Mouse (Mus musculus) cerebellum, adult 18-20 months (tissue): Measurements from ENCODE around the gene Magi1.

ENCODE experiments used
- DNase-seq, 2 experiments: peaks; one replicate each; pipeline ENCODE4 v3.0.0; 2021

The Magi1 gene

GRCm38 (mm10) chr6:94200910-94201309 lies 82.8 kb downstream of the Magi1 start:
- no peak for DNase-seq

DNA sequence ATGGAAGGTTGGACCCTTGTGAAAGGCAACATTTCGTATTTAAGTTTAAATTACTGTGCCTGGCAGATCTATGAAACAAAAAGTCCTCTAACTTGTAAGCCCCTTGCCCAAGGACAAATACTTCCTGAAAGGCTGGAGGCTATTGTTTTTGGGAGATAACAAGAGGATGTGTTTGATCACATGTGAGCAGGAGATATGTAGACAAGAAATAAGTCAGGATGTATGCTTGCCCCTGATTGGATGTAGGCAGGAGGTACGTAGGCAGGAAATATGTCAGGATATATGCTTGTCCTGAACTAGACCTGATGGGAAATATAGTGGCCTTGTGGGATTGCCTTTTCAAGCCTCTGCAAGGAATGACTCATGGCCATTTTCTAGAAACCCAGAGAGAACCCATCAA lies 84.0 kb downstream of the Magi1 start:
- DNase-seq = no peak

DNA sequence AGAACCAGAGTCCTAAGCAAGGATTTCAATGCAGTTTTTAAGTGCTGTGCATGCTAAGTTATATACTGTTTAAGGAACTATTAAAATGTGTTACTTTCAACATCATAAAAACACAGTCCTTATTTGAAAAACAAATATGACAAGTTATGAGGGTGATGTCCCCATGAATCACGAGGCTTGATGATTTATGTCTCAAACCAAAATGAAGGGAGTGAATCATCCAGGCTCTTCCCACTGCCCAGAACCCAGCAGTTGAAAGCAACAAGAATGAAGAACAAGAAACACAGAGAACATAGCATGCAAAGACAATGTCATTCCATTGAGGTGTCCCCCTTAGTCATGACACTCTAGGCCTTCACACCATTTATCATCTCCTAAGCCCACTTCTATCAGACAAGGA lies 85.9 kb downstream of the Magi1 start:
- no peak for DNase-seq

DNA sequence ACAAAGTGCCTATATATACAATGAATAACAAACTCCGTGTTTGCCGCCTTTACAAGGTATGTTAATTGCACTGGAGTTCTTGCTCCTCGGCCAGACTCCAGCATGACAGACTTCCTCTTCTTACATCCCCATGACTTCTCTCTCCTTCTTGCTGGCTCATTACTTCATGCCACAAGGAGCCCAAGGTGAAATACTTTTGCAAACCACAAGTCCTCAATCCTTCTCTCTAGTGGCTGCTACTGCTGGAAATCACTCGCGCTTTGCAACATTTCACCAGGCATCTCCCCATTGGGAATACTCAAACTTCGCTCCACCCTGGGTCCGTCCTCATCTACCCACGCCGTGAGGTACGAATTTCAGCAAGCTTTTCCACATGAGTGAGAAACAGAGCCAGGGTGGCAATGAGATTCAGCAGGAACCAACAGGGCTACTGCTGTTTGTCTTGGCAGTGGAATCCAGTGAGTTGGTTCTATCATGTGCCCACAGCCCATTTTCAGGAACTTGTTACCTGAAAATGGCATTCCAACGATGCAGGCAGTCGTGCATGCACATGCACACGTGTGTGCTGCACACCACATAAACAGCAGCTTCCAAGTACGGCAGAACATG lies 88.3 kb downstream of the Magi1 start:
- no peak for DNase-seq

- no peak for DNase-seq
Observed at GRCm38 (mm10) chr6:94190830-94191229, 92.9 kb downstream of the Magi1 start.

DNA sequence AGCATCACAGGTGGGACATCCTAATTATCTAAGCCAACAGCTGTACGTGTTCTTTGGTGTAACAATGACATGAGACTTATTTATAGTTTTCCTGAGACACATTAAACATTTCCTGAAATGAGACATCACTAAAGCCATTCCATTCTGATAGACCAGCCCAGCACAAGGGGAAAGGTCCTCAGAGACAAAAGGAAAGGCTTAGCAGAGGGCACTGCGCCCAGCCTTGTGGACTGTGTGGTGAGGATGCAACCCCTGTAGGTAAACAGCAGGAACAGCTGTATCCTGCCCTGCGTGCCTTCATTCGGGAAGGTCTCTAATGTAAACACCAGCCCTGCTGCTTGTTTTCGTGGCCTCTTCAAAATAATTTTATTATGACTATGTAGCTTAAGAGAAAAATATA lies 94.3 kb downstream of the Magi1 start:
- DNase-seq = no peak

DNA sequence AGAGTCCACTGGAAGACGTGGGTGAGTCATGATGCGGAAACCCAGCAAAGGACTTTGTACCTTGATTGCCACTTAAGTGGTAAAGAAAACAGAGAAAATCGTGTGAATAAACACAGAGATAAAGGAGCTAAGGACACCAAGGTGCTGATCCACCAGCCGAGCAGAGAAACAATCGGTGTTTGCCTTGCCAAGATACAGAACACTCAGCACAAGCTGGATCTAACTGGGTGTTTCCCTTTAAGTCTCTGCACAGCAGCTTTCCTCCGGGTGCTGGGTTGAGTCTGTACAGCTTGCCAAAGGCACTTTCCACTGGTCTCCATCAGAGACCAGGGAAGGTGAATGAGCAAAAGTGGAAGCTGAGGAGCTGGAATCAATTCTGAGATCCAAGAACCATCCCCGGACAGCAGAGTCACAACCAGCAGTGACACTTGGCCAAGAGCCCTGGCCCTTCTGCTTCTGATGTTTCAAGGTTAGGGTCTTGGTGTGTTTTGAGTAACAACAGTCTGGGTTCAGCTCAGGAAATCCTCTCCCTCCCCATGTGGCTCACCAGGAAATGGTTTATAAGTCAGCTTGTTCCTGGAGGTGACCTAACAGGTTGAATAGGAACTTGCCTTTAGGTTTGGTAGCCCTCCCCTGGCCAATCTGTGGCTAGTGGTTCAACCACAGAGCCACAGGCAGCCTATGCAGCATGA lies 96.9 kb downstream of the Magi1 start:
- DNase-seq = no peak

DNA sequence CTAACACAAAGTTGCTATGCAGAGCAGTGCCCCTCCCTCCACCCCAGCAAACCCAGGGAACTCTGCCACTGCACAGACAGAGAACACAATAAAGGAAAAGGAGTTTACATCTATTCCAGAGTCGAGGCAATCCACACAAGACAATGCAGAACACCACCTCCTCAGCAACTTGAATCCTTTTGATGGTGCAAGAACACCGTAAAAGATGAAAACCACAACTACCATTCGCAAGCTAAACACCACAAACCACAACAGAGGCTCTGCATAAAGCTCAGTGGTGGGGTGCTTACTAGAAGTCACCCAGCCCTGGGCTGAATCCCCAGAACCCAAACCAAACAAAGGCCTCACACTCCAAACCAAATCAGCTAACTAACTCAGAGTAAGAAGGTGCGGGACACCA lies 99.4 kb downstream of the Magi1 start:
- DNase-seq = no peak

GRCm38 (mm10) chr6:94183354-94183851 lies 100.3 kb downstream of the Magi1 start:
- peak; percentile 66 to 68 for DNase-seq

- DNase-seq = peak; percentile 24 to 29
Observed at GRCm38 (mm10) chr6:94181673-94182255, 102.0 kb downstream of the Magi1 start.

GRCm38 (mm10) chr6:94180331-94181150 lies 103.2 kb downstream of the Magi1 start:
- DNase-seq = no peak

GRCm38 (mm10) chr6:94177559-94177958 lies 106.2 kb downstream of the Magi1 start:
- no peak for DNase-seq

DNA sequence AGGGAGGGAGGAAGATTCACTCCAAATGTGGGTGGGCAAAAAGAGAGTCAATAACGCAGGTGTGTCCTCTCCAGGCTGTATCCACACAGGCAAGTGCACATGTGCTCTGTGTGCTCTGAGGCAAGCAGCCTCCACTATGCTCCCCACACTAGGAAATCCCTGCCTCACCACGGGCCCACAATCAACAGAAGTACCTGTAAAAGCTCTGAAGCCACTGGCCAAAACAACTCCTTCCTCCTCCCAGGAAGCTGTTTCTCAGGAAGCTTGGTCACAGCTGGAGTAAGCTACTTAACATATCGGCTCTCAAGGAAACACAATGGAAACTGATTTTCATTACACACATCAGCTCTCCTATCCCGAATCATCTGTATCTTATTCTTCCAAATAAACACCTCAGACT lies 107.0 kb downstream of the Magi1 start:
- DNase-seq = no peak

DNA sequence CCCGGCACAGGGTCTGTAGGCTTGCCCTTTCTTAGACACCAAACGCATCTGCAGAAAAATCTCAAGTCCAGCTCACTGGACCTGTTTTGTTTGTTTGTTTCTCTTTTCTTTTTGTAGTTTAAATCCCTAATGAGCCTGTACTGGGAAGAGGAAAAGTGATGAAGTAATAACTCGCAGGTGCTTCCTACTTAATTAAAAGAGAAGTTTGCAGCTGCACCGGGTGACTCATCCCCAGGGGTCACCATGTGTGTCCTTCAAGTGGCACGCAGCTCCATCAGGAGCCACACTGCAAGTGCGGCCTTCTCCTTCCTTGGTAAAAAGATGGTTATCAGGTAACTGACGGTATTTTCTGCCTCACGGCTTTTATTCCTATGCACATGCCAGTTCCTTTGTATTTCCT lies 112.5 kb downstream of the Magi1 start:
- DNase-seq = no peak

DNA sequence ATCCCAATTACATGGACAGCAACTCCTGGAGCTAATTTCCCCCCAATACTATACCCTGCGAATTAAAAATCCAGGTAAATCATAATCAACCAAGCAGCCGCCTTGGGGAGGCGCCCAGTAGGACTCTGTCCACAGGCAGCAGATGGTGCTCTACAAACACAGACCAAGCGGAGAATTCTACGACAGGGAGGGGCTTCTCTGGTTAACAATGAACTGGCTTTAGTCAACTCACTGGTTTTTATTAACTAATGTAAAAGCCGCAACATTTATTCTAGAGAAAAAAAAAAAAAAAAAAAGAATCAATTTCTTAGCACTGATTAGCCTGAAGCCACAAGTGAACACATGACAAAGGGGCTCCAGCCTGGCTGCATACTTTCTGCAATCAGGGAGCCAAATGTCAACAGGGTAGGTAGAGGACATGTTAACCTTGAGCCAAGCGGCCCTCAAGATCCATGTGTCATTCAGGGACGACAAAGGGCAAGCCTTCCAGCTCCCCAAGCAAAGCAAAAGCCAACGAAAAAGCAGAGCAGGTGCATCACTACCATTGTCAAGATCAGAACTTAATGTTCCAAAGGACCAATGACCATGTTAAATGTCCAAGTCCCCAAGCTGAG lies 114.0 kb downstream of the Magi1 start:
- peak in 1 of 2 experiments; percentile 39 for DNase-seq

- DNase-seq = peak in 1 of 2 experiments; percentile 37
Observed at GRCm38 (mm10) chr6:94165951-94166350, 117.8 kb downstream of the Magi1 start.

- no peak for DNase-seq
Observed at GRCm38 (mm10) chr6:94164753-94165536, 118.8 kb downstream of the Magi1 start.

GRCm38 (mm10) chr6:94163325-94163995 lies 120.3 kb downstream of the Magi1 start:
- no peak for DNase-seq

GRCm38 (mm10) chr6:94162918-94163317 lies 120.8 kb downstream of the Magi1 start:
- DNase-seq = no peak

- no peak for DNase-seq
Observed at GRCm38 (mm10) chr6:94159256-94159655, 124.5 kb downstream of the Magi1 start.

- no peak for DNase-seq
Observed at GRCm38 (mm10) chr6:94158119-94158848, 125.4 kb downstream of the Magi1 start.
